Mouse (Mus musculus) embryonic fibroblast, embryonic 13.5 days (primary cell): ENCODE data around the gene Npas3. TPM values are rescaled to one million over a fixed set of nuclear protein-coding genes. Genes with fewer than 3 reads are reported as not detected.

ENCODE experiments used
- H3K27ac ChIP-seq: 2 replicates; pipeline ENCODE4 v1.5.1; 2012; ENCODE audit warnings: low read length, control low read depth, inconsistent platforms; ENCODE audit not compliant: insufficient read depth
- H3K4me1 ChIP-seq: 2 replicates; pipeline ENCODE4 v1.6.1; 2011; ENCODE audit warnings: low read length; ENCODE audit not compliant: control insufficient read depth, insufficient read depth
- H3K4me3 ChIP-seq: 2 replicates; pipeline ENCODE4 v1.5.1; 2011; ENCODE audit warnings: mild to moderate bottlenecking, control low read depth, low read length; ENCODE audit not compliant: insufficient read depth
- CTCF ChIP-seq: IDR thresholded peaks from 2 replicates; pipeline ENCODE4 v1.5.1; 2011; ENCODE audit warnings: mild to moderate bottlenecking, control low read depth, low read length, moderate library complexity, borderline replicate concordance; ENCODE audit not compliant: insufficient read depth
- POLR2A ChIP-seq: IDR thresholded peaks from 2 replicates; pipeline ENCODE4 v1.6.1; 2011; ENCODE audit warnings: low read depth, mild to moderate bottlenecking, control low read depth, low read length, moderate library complexity
- polyA plus RNA-seq: library from polyadenylated mRNA; stranded (reverse); fragments of >200 nt; gene quantifications from 2 replicates; pipeline ENCODE4 v1.2.4, GENCODE M21; 2011; ENCODE audit warnings: low read depth; ENCODE audit not compliant: missing spikeins, insufficient read length

Npas3 gene
- polyA plus RNA-seq, 1 experiment = 6.6 TPM

DNA sequence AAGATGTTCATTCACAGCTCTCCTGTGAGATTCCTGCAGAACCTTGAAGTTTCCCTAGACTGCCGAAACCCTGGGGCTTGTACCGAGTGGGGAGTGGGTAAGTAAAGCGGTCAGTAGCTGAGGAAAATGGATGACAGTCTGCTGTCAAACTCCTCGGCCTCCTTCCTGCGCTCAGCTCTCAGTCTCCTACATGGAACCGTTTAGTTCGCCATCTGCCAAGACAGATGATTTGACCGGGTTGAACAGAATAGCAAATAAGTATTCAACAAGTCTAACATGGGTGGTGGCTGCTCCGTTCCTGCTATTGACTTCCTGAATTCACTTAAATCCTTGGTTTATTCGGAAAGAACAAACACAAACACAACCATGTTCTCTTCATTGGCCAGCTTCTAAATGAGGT is 541.0 kb downstream of the Npas3 start:
- TF ChIP-seq CTCF = no peak
- no peak for TF ChIP-seq POLR2A
- Histone ChIP-seq H3K4me3 (no peak overlapping the region), H3K27ac (no peak overlapping the region), H3K4me1 (no peaks in the 10 kb centered on the region)

- TF ChIP-seq CTCF = no peak
- TF ChIP-seq POLR2A = no peak
- Histone ChIP-seq H3K4me1 (no peaks in the 10 kb centered on the region), H3K4me3 (no peak overlapping the region), H3K27ac (no peak overlapping the region)
Observed at GRCm38 (mm10) chr12:53794718-53795400, 546.4 kb downstream of the Npas3 start.

- H3K4me1 ChIP-seq = peaks cover 2% of the 10 kb centered on the region; the same call in 1 of the 2 replicates
- H3K27ac ChIP-seq = no peak overlapping the region
- no peak overlapping the region for H3K4me3 ChIP-seq
- TF ChIP-seq CTCF (no peak), POLR2A (no peak)
Observed at GRCm38 (mm10) chr12:53801831-53802230, 553.4 kb downstream of the Npas3 start.

DNA sequence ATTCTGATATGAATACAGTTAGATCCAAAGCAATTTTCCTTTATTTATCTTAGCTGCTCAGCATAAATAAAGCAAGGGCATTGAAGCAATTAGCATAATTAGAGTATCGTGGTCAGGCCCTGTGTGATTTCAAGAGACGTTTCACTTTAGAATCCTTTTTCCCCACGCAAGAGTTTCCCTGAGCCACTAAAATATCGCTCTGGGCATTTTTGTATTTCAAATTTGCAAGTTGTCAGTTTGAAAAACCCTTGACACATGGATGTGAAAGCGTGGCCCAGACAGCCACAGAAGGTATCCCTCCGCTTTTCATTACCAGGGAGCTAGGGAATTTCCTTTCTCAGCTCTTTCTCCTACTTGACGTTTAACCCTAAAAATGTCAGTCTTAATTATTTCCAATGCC is 553.9 kb downstream of the Npas3 start:
- no peak overlapping the region for H3K27ac ChIP-seq
- H3K4me1 ChIP-seq = peaks cover 2% of the 10 kb centered on the region; the same call in 1 of the 2 replicates
- TF ChIP-seq POLR2A (no peak), CTCF (no peak)
- H3K4me3 ChIP-seq = no peak overlapping the region

GRCm38 (mm10) chr12:53810081-53810480 is 561.6 kb downstream of the Npas3 start:
- Histone ChIP-seq H3K4me1 (peaks cover 6% of the 10 kb centered on the region), H3K4me3 (no peak overlapping the region), H3K27ac (no peak overlapping the region)
- no peak for TF ChIP-seq CTCF
- TF ChIP-seq POLR2A = no peak

DNA sequence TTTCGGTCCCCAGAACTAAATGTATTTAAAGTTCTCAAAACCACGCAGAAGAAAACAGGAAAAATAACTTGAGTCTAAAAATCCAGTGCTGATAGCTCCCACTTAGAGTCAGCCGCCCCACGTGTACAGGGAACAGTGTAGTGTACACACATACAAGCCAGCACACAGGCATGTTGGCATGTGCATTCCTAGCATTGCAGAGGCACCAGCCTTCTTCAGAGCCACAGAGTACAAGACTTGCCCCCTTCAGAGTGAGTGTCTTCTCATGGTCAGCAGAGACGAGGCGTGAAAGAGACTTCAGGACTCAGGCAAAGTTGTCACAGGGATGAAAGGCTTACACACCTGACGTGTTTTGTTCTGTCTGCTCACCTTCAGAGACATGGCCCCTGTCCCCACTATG is 565.8 kb downstream of the Npas3 start:
- Histone ChIP-seq H3K4me1 (0 out of 2 replicates have a peak, but pooled peaks cover 2% of the 10 kb centered on the region), H3K4me3 (no peak overlapping the region), H3K27ac (no peak overlapping the region)
- no peak for TF ChIP-seq CTCF
- no peak for TF ChIP-seq POLR2A

- TF ChIP-seq POLR2A = no peak
- TF ChIP-seq CTCF = no peak
- H3K4me3 ChIP-seq = no peak overlapping the region
- no peaks in the 10 kb centered on the region for H3K4me1 ChIP-seq
- H3K27ac ChIP-seq = no peak overlapping the region
Observed at GRCm38 (mm10) chr12:53819982-53820381, 571.5 kb downstream of the Npas3 start.

GRCm38 (mm10) chr12:53822881-53823280 is 574.4 kb downstream of the Npas3 start:
- 0 out of 2 replicates have a peak, but pooled peaks cover 2% of the 10 kb centered on the region for H3K4me1 ChIP-seq
- TF ChIP-seq POLR2A (no peak), CTCF (no peak)
- H3K27ac ChIP-seq = no peak overlapping the region
- no peak overlapping the region for H3K4me3 ChIP-seq

DNA sequence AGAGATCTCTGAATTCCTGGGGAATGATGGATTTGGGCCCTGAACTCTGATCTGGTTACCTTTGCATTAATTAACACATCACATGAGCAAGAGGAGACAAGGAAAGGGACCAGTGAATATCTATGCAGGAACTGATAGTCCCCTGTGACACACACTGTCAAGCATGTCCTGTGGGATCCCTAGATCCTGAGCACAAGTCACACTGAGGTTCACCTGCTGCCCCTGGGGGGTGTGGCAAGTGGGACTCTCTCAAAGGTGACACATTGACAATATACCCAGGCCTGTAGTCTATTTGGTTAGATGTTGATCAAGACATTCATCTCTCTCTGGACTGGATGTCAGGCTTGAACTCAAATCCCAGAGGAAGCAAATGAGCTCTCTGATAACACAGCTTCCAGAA is 576.8 kb downstream of the Npas3 start:
- Histone ChIP-seq H3K4me1 (0 out of 2 replicates have a peak, but pooled peaks cover 2% of the 10 kb centered on the region), H3K4me3 (no peak overlapping the region), H3K27ac (no peak overlapping the region)
- no peak for TF ChIP-seq POLR2A
- TF ChIP-seq CTCF = no peak

DNA sequence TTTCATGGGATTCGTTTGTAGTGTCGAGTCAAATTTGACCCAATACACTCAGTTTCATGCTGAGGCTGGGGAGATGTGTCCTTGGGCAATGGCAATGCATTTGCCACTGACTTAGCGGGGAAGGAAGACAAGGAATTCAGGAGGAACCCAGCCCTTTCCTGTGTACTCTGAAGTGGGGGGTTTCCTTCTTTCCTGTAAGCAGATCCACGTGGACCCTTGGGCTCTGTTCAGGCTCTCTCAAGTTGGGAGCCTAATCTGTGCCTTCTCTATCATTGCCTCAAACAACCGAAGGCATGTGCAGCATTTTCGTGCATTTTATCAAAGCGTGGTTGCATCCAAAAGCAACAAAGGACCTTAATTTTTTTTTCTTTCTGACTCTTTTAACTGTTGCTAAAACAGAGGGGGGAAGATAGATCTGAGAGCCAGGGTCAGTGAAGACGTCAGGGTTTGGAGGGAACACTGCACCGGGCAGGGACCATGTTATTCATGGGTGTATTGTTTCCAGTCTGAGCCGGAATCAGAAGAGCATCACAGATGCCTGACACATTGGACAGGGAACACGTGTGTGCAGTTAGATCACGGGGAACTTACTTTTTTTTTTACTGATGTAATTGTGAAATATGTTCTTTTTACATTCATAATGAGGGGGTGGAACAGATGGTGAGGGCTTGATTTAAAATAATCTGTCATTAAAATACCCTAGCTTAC is 577.6 kb downstream of the Npas3 start:
- Histone ChIP-seq H3K27ac (no peak overlapping the region), H3K4me1 (0 out of 2 replicates have a peak, but pooled peaks cover 2% of the 10 kb centered on the region), H3K4me3 (no peak overlapping the region)
- TF ChIP-seq POLR2A (no peak), CTCF (no peak)
